Mouse (Mus musculus) heart, adult 2 months (tissue): Measurements from ENCODE around the gene B4galt1. TPM values are rescaled to one million over a fixed set of nuclear protein-coding genes. Genes with fewer than 3 reads are reported as not detected.

Source experiments
- DNase-seq, 2 experiments: peaks; one replicate each; pipeline ENCODE4 v3.0.0; 2021
- H3K27ac ChIP-seq: fragments of 200-600 bp; 2 replicates; pipeline ENCODE4 v1.8.1; 2022
- H3K27me3 ChIP-seq: fragments of 200-500 bp; 2 replicates; pipeline ENCODE4 v1.6.1; 2012; ENCODE audit warnings: mild to moderate bottlenecking, low read length, inconsistent platforms, mixed read lengths; ENCODE audit not compliant: control insufficient read depth, insufficient read depth
- H3K36me3 ChIP-seq: fragments of 200-500 bp; 2 replicates; pipeline ENCODE4 v1.6.1; 2012; ENCODE audit warnings: low read length, inconsistent platforms; ENCODE audit not compliant: control insufficient read depth, insufficient read depth
- H3K4me1 ChIP-seq: fragments of 200-500 bp; 2 replicates; pipeline ENCODE4 v1.6.1; 2011; ENCODE audit warnings: low read length; ENCODE audit not compliant: control insufficient read depth, insufficient read depth
- H3K4me3 ChIP-seq: fragments of 200-600 bp; 2 replicates; pipeline ENCODE4 v1.8.1; 2022
- H3K79me2 ChIP-seq: fragments of 200-500 bp; replicated peaks from 2 replicates; pipeline ENCODE4 v1.6.1; 2012; ENCODE audit warnings: mild to moderate bottlenecking, inconsistent platforms, low read length, moderate library complexity, mixed read lengths; ENCODE audit not compliant: control insufficient read depth, insufficient read depth
- H3K9ac ChIP-seq: fragments of 200-500 bp; 2 replicates; pipeline ENCODE4 v1.6.1; 2012; ENCODE audit warnings: low read depth, mild to moderate bottlenecking, control low read depth, inconsistent platforms, low read length, mixed read lengths
- CTCF ChIP-seq: fragments of 200-600 bp; IDR thresholded peaks from 2 replicates; pipeline ENCODE4 v1.8.1; 2022; ENCODE audit warnings: antibody characterized with exemption, mild to moderate bottlenecking, moderate library complexity
- EP300 ChIP-seq: fragments of 200-500 bp; IDR thresholded peaks from 2 replicates; pipeline ENCODE4 v1.6.1; 2011; ENCODE audit warnings: low read depth, low read length, control low read depth; ENCODE audit not compliant: insufficient read depth
- POLR2A ChIP-seq: fragments of 200-500 bp; IDR thresholded peaks from 2 replicates; pipeline ENCODE4 v1.6.1; 2011; ENCODE audit warnings: mild to moderate bottlenecking, low read depth, low read length, control low read depth; ENCODE audit not compliant: insufficient read depth
- WGBS: fragments of 180-500 bp; shearing (Covaris S2); methylation state at CpG from one replicate; pipeline ENCODE4 v1.1.7; 2018; 5-methylcytosine and 5-hydroxymethylcytosine counted together
- intact Hi-C: fragments of 180-260 bp; cut with DNase I; formaldehyde crosslinking; loops from one replicate; pipeline ENCODE4 v1.15.1; 2025
- polyA plus RNA-seq: library from polyadenylated mRNA; depleted of rRNA; stranded (reverse); fragments of >200 nt; gene quantifications from 2 replicates; pipeline ENCODE4 v1.2.3, GENCODE M21; 2012
- total RNA-seq, 2 experiments: library from RNA; stranded (reverse); gene quantifications; 2 replicates each; pipeline ENCODE4 v1.2.3; 2021

Gene B4galt1
- total and polyA plus RNA-seq, 3 experiments = 42.6 to 69.7 (median 68.7) TPM

DNA sequence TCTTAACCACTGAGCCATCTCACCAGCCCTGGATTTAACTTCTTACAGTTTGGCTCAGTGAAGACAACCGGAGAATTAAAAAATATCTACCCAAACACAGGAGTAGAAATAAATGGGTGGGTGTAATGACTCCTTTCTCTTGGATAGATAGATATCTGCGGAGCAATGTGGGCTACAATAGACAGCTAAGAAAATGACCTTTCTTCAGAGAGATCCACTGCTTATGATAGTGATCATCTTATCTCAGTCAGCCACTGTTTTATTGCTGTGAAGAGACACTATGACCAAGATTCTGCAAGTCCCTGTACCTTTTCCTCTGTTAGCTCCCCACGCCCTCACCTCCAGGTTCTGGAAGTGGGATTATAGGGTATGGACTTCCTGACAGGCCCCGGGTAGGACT, 70.8 kb downstream of the B4galt1 start:
- Histone ChIP-seq H3K4me1 (peaks cover 11% of the 10 kb centered on the region), H3K9ac (no peak overlapping the region), H3K27me3 (no peaks in the 10 kb centered on the region), H3K79me2 (no peaks in the 10 kb centered on the region), H3K27ac (no peak overlapping the region), H3K36me3 (peaks cover 4% of the 10 kb centered on the region), H3K4me3 (no peak overlapping the region)
- 93% methylated on average over 4 of the region's 4 CpGs for WGBS
- no peak for DNase-seq
- TF ChIP-seq EP300 (no peak), CTCF (no peak), POLR2A (no peak)
- intact Hi-C loops = no loop called here

DNA sequence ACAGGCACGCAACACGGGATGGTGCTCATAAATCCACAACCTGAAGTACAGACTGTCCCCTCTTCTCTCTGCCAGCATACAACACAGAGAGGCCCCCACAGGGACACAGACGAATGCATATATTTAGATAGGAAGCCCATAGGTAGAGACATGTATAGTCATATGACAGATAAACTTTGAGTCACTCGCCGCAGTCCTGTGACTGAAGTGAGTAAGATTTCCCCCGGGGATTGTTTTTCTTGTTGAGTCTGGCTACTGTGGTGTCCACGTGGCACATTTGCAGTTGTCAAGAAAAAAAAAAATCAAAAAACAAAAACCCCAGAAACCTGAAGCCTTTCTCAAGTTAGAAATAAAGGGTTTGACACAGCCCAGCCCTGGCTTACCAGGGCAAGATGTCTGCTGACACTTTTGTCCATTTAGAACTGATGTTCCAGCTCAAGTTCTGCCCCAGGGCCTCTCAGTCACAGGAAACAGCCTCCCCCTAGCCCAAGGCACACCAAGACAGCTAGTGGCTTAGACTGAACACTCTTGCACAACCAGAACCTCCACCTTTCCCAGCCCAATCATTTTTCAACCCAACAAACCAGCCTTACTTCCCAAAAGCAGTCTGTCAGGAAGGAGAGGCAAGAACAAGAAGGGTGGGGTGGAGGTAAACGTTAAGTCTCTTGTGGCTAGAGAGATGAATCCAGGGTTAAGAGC, 71.9 kb downstream of the B4galt1 start:
- Histone ChIP-seq H3K79me2 (no peaks in the 10 kb centered on the region), H3K27ac (peak overlapping the region; percentile 58; the same call in 1 of the 2 replicates), H3K4me3 (no peak overlapping the region), H3K9ac (no peak overlapping the region; the same call in 1 of the 2 replicates), H3K27me3 (no peaks in the 10 kb centered on the region), H3K4me1 (peaks cover 11% of the 10 kb centered on the region), H3K36me3 (peaks cover 4% of the 10 kb centered on the region)
- 36% methylated on average over 8 of the region's 8 CpGs for WGBS
- intact Hi-C loops = no loop called here
- no peak for DNase-seq
- TF ChIP-seq POLR2A (no peak), CTCF (no peak), EP300 (no peak)

DNA sequence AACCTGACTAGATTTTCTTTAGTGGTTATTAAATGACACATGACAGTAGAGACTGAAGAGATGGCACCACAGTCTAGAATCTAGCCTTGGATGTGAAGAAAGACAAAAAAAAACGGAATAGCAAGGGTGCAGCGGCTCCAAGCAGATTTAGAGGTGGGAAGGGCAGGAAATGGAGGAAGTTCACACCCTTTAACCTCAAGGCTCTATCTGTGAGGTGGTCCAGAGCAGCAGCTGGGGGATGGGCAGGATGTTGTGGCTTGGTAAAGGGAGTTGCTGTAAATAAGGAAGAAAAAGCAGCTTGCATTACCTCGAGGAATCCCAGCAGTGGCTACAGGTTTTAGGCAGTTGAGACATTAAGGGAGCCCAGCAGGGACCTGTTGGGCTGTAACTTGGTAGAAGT, 72.7 kb downstream of the B4galt1 start:
- peak in 1 of 2 experiments; percentile 56 for DNase-seq
- TF ChIP-seq EP300 (peak; percentile 82), CTCF (no peak), POLR2A (no peak)
- 30% methylated on average over 3 of the region's 3 CpGs for WGBS
- H3K4me1 ChIP-seq = peaks cover 11% of the 10 kb centered on the region
- H3K79me2 ChIP-seq = no peaks in the 10 kb centered on the region
- no peak overlapping the region for H3K4me3 ChIP-seq
- no peaks in the 10 kb centered on the region for H3K27me3 ChIP-seq
- H3K9ac ChIP-seq = no peak overlapping the region
- peaks cover 4% of the 10 kb centered on the region for H3K36me3 ChIP-seq
- H3K27ac ChIP-seq = peak overlapping the region; percentile 58
- intact Hi-C loops = no loop called here

DNA sequence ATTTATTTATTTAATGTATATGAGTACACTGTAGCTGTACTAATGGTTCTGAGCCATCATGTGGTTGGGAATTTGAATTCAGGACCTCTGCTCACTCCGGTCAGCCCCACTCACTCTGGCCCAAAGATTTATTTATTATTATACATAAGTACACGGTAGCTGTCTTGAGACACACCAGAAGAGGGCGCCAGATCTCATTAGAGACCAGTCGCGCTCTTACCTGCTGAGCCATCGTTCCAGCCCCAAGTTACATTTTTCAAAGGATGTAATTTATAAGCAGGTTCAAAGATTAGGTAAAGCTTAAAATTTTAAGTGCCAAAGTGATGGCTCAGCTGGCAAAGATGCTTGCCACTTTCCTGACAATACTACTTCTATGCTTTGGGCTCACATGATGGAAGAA, 75.1 kb downstream of the B4galt1 start:
- H3K36me3 ChIP-seq = peaks cover 4% of the 10 kb centered on the region
- H3K4me1 ChIP-seq = peaks cover 15% of the 10 kb centered on the region
- no peak overlapping the region for H3K9ac ChIP-seq
- TF ChIP-seq CTCF (peak; percentile 67), POLR2A (no peak)
- no peak overlapping the region for H3K4me3 ChIP-seq
- H3K27ac ChIP-seq = no peak overlapping the region
- H3K79me2 ChIP-seq = no peaks in the 10 kb centered on the region
- DNase-seq = no peak
- intact Hi-C loops = no loop called here
- no peaks in the 10 kb centered on the region for H3K27me3 ChIP-seq
- WGBS = 71% methylated on average over 6 of the region's 6 CpGs

DNA sequence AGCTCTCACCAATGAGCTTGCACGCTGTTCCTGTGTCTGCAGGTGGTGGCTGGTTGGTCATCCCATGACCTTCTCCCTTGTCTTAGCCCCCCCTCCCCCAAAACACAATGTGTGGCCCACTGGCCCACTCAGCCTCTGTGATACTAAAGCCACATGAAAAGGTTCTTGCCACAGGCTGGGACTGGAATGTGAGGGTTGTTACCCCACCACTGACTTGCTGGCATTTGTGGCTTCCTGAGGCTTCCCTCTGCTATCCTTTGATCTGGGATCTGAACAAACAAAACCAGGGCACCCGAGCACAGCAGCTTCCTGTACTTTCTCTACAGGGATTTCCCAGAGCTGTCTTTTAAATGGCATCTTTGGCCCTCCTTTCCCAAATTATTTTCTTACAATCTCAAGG, 76.7 kb downstream of the B4galt1 start:
- TF ChIP-seq CTCF = no peak
- DNase-seq = no peak
- 66% methylated on average over 2 of the region's 2 CpGs for WGBS
- H3K27ac ChIP-seq = no peak overlapping the region
- H3K27me3 ChIP-seq = no peaks in the 10 kb centered on the region
- peaks cover 4% of the 10 kb centered on the region for H3K36me3 ChIP-seq
- peaks cover 14% of the 10 kb centered on the region for H3K4me1 ChIP-seq
- intact Hi-C loops = loop anchor here (2.0 kb wide), 1 partner anchor 26 kb away; no protein-coding TSS in a partner anchor
- no peak overlapping the region for H3K4me3 ChIP-seq
- no peak overlapping the region for H3K9ac ChIP-seq
- no peaks in the 10 kb centered on the region for H3K79me2 ChIP-seq

DNA sequence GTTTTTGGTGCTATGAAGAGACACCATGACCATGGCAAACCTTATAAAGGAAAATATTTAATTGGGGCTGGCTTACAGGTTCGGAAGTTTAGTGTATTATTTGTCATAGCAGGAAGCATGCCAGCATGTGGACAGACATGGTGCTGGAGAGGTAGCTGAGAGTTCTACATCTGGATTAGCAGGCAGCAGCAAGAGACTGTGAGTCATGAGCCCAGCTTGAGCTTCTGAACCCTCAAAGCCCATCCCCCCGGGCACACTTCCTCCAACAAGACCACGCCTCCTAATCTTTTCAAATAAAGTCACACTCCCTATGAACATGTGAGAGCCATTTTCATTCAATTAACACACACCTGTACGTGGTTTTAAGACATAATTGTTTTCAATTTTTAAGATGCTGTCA, 77.4 kb downstream of the B4galt1 start:
- no peaks in the 10 kb centered on the region for H3K27me3 ChIP-seq

More for the DNA sequence above, 77.4 kb downstream of the B4galt1 start:
- TF ChIP-seq CTCF = no peak
- TF ChIP-seq POLR2A = no peak
- TF ChIP-seq EP300 = no peak
- Histone ChIP-seq H3K79me2 (no peaks in the 10 kb centered on the region), H3K4me1 (peaks cover 11% of the 10 kb centered on the region), H3K9ac (no peak overlapping the region), H3K27ac (no peak overlapping the region), H3K36me3 (peaks cover 1% of the 10 kb centered on the region), H3K4me3 (no peak overlapping the region)
- 73% methylated on average over 4 of the region's 4 CpGs for WGBS
- intact Hi-C loops = loop anchor here (2.0 kb wide), 1 partner anchor 26 kb away; no protein-coding TSS in a partner anchor
- DNase-seq = no peak
